Mouse (Mus musculus): ENCODE data around the gene Fbp2. TPM values are rescaled to one million over a fixed set of nuclear protein-coding genes. Genes with fewer than 3 reads are reported as not detected.

The Fbp2 gene
- polyA plus RNA-seq, 1 experiment from 2014 or later, result 474 TPM

DNA sequence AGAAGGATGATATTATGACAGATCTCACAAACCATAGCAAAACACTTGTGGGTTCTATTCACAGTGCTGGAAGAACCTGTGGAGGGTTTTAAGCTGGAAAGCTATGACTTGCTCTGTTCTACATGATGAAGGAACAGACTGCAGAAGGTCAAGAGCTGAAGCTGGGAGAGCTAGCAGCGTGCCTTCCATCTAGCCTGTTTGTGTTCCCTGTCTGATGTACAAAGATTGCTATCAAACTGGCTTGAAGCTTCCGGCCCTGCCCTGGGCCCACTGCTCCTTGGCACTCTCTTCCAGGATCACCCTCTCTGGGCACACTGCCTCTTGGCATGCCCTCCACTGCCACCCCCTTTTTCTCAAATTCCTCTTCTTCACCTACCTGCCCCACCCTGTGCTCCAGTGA is 31.1 kb upstream of the Fbp2 start:
- Histone ChIP-seq H3K9me3 (ENCODE audit: control insufficient read depth) (no peaks in the 10 kb centered on the region), H3K27me3 (replicated peaks; ENCODE audit: control insufficient read depth, insufficient read depth, low read length) (no peaks in the 10 kb centered on the region), H3K4me2 (replicated peaks; ENCODE audit: low read depth) (no peak overlapping the region), H3K4me1 (replicated peaks; ENCODE audit: control insufficient read depth, insufficient read depth, low read length) (no peaks in the 10 kb centered on the region), H3K36me3 (ENCODE audit: control insufficient read depth, insufficient read depth) (no peaks in the 10 kb centered on the region), H3K4me3 (ENCODE audit: low read depth, low read length) (no peak overlapping the region), H3K27ac (ENCODE audit: low read depth, low read length) (no peak overlapping the region), H3K9ac (ENCODE audit: low read depth, low read length) (no peak overlapping the region)
- no peak for ATAC-seq
- TF ChIP-seq CTCF (IDR thresholded peaks at IDR 0.05; ENCODE audit: low read depth), result no peak
- 81% methylated on average over 2 of the region's 2 CpGs for WGBS

DNA sequence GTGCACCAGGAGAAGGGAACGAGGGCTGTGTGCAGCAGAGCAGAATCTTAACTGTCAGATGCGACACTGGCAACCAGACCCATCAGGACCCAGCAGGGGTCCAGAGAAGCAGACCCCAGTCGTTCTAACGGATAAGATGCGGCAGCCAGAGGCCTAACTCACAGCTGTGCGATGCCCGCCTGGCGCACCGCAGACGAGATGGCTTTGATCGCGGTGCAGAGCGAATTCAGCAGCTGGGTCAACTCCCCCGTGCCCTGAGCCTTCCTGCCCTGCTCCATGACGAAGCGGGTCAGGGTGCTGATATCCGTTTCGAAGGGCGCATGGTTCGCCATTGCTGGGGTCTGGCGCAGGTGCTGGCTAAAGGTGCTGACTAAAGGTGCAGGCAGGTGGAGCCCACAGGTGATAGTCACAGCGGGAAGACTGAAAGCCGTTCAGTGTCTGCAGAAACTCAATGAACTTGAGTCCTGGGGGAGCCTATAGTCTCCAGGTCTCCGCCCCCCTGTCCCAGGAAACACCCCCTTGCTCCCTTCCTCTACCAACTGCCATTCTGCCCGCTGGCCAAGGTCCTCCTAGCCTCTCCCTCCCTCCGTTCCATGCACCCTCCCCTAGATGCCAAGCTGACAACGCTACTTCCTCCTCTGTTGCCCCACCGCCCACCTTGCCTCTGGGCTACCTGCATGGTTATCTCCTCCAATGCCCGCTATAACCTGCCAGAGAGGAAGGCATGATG is 29.7 kb upstream of the Fbp2 start, which contains the start of gene Fbp1:
Fbp1 (minus strand) TSS at position 571 of the 730 bp plus-strand sequence.
- peak within 1 kb of the TSS; percentile 27; the same call in 1 of the 2 replicates for H3K9ac ChIP-seq (ENCODE audit: low read depth, low read length)
- no peak for TF ChIP-seq CTCF (IDR thresholded peaks at IDR 0.05; ENCODE audit: low read depth)
- WGBS, result 7% methylated on average over 29 of the region's 29 CpGs

GRCm38 (mm10) chr13:62884536-62884935 is 26.3 kb upstream of the Fbp2 start:
- no peak overlapping the region for H3K27ac ChIP-seq (ENCODE audit: low read depth, low read length)
- 86% methylated on average over 3 of the region's 3 CpGs for WGBS
- no peaks in the 10 kb centered on the region for H3K9me3 ChIP-seq (ENCODE audit: control insufficient read depth)
- no peak for ATAC-seq
- no peaks in the 10 kb centered on the region for H3K4me1 ChIP-seq (replicated peaks; ENCODE audit: control insufficient read depth, insufficient read depth, low read length)
- no peak for TF ChIP-seq CTCF (IDR thresholded peaks at IDR 0.05; ENCODE audit: low read depth)
- H3K4me2 ChIP-seq (replicated peaks; ENCODE audit: low read depth), result no peak overlapping the region
- no peaks in the 10 kb centered on the region for H3K36me3 ChIP-seq (ENCODE audit: control insufficient read depth, insufficient read depth)
- H3K9ac ChIP-seq (ENCODE audit: low read depth, low read length), result no peak overlapping the region
- no peak overlapping the region for H3K4me3 ChIP-seq (ENCODE audit: low read depth, low read length)
- H3K27me3 ChIP-seq (replicated peaks; ENCODE audit: control insufficient read depth, insufficient read depth, low read length), result no peaks in the 10 kb centered on the region

More for the DNA sequence above, 29.7 kb upstream of the Fbp2 start, which contains the start of gene Fbp1:
- Histone ChIP-seq H3K4me3 (ENCODE audit: low read depth, low read length) (peak within 1 kb of the TSS; percentile 35), H3K36me3 (ENCODE audit: control insufficient read depth, insufficient read depth) (no peaks in the 10 kb centered on the region), H3K27me3 (replicated peaks; ENCODE audit: control insufficient read depth, insufficient read depth, low read length) (no peaks in the 10 kb centered on the region), H3K9me3 (ENCODE audit: control insufficient read depth) (no peaks in the 10 kb centered on the region), H3K27ac (ENCODE audit: low read depth, low read length) (peak within 1 kb of the TSS; percentile 21), H3K4me1 (replicated peaks; ENCODE audit: control insufficient read depth, insufficient read depth, low read length) (no peaks in the 10 kb centered on the region), H3K4me2 (replicated peaks; ENCODE audit: low read depth) (peak within 1 kb of the TSS; percentile 57)
- peak; percentile 94 for ATAC-seq

- Histone ChIP-seq H3K4me1 (replicated peaks; ENCODE audit: control insufficient read depth, insufficient read depth, low read length) (no peaks in the 10 kb centered on the region), H3K4me3 (ENCODE audit: low read depth, low read length) (no peak overlapping the region), H3K36me3 (ENCODE audit: control insufficient read depth, insufficient read depth) (no peaks in the 10 kb centered on the region), H3K9ac (ENCODE audit: low read depth, low read length) (no peak overlapping the region), H3K4me2 (replicated peaks; ENCODE audit: low read depth) (no peak overlapping the region), H3K27ac (ENCODE audit: low read depth, low read length) (peak overlapping the region; percentile 11; the same call in 1 of the 2 replicates), H3K27me3 (replicated peaks; ENCODE audit: control insufficient read depth, insufficient read depth, low read length) (no peaks in the 10 kb centered on the region), H3K9me3 (ENCODE audit: control insufficient read depth) (no peaks in the 10 kb centered on the region)
- 89% methylated on average over 9 of the region's 9 CpGs for WGBS
- no peak for ATAC-seq
- no peak for TF ChIP-seq CTCF (IDR thresholded peaks at IDR 0.05; ENCODE audit: low read depth)
Observed at GRCm38 (mm10) chr13:62883925-62884324, 25.7 kb upstream of the Fbp2 start.

DNA sequence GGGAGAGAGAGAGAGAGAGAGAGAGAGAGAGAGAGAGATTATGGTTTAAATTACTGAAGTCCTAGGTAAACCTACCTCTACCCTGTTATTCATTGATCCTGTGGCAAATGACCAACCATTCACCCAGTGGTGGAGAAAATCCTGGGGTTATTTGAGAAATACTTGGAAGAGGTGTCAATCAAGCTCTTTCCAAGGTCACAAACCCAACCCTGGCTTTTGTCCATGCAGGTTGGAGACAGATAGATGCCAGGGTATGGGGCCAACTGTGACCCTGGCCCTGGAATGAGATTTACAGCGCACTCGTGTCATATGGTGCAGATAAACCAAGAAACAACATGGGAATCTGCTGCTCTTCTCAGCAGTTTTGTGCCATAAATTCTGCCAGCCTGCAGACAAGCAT is 25.2 kb upstream of the Fbp2 start:
- H3K4me1 ChIP-seq (replicated peaks; ENCODE audit: control insufficient read depth, insufficient read depth, low read length), result no peaks in the 10 kb centered on the region
- no peaks in the 10 kb centered on the region for H3K9me3 ChIP-seq (ENCODE audit: control insufficient read depth)
- ATAC-seq, result peak; percentile 29
- no peaks in the 10 kb centered on the region for H3K27me3 ChIP-seq (replicated peaks; ENCODE audit: control insufficient read depth, insufficient read depth, low read length)
- no peak for TF ChIP-seq CTCF (IDR thresholded peaks at IDR 0.05; ENCODE audit: low read depth)
- peak overlapping the region; percentile 46; the same call in 1 of the 2 replicates for H3K27ac ChIP-seq (ENCODE audit: low read depth, low read length)
- no peak overlapping the region for H3K4me2 ChIP-seq (replicated peaks; ENCODE audit: low read depth)
- H3K4me3 ChIP-seq (ENCODE audit: low read depth, low read length), result no peak overlapping the region
- 44% methylated on average over 2 of the region's 2 CpGs for WGBS
- no peak overlapping the region for H3K9ac ChIP-seq (ENCODE audit: low read depth, low read length)
- H3K36me3 ChIP-seq (ENCODE audit: control insufficient read depth, insufficient read depth), result no peaks in the 10 kb centered on the region

DNA sequence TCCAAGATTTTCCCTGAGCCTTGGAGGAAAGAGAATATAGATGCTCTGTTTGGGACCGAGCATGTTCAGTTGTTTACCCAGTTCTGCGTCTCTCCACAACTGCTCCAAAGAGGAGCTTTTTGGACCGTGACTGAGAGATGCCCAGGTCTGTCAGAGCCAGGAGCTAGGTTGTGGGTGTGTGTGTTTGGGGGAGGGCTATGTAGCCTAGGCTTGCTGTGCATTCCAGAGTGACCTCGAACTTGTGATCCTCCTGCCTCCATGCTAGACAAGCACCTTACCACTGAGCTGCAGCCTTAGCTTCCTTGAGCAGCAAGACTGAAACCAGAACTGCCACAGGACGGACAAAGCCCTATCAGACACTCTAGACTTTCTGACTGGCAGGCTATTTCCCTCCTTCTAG is 24.6 kb upstream of the Fbp2 start:
- H3K36me3 ChIP-seq (ENCODE audit: control insufficient read depth, insufficient read depth), result no peaks in the 10 kb centered on the region
- ATAC-seq, result no peak
- H3K4me3 ChIP-seq (ENCODE audit: low read depth, low read length), result no peak overlapping the region
- WGBS, result 71% methylated on average over 5 of the region's 5 CpGs
- no peak overlapping the region for H3K9ac ChIP-seq (ENCODE audit: low read depth, low read length)
- H3K4me1 ChIP-seq (replicated peaks; ENCODE audit: control insufficient read depth, insufficient read depth, low read length), result no peaks in the 10 kb centered on the region
- H3K27me3 ChIP-seq (replicated peaks; ENCODE audit: control insufficient read depth, insufficient read depth, low read length), result no peaks in the 10 kb centered on the region
- H3K9me3 ChIP-seq (ENCODE audit: control insufficient read depth), result no peaks in the 10 kb centered on the region
- no peak for TF ChIP-seq CTCF (IDR thresholded peaks at IDR 0.05; ENCODE audit: low read depth)
- no peak overlapping the region for H3K4me2 ChIP-seq (replicated peaks; ENCODE audit: low read depth)
- peak overlapping the region; percentile 46; the same call in 1 of the 2 replicates for H3K27ac ChIP-seq (ENCODE audit: low read depth, low read length)

Data from intestine, postnatal 0 days (tissue).